Mouse (Mus musculus) MEL-GATA-1-ER (cell line): ENCODE measurements around the gene Hs3st2.

Source experiments
- DNase-seq: peaks from one replicate; pipeline ENCODE4 v3.0.0-alpha.2; 2012; ENCODE audit warnings: low read depth; ENCODE audit errors: extremely low read depth

The Hs3st2 gene

GRCm38 (mm10) chr7:121458075-121458474 lies 66.4 kb downstream of the Hs3st2 start:
- no peak for DNase-seq

- DNase-seq = no peak
Observed at GRCm38 (mm10) chr7:121460626-121461025, 69.0 kb downstream of the Hs3st2 start.

- DNase-seq = no peak
Observed at GRCm38 (mm10) chr7:121464441-121464840, 72.8 kb downstream of the Hs3st2 start.

GRCm38 (mm10) chr7:121465111-121465510 lies 73.5 kb downstream of the Hs3st2 start:
- no peak for DNase-seq

- DNase-seq = no peak
Observed at GRCm38 (mm10) chr7:121466331-121466730, 74.7 kb downstream of the Hs3st2 start.

- DNase-seq = no peak
Observed at GRCm38 (mm10) chr7:121469435-121469834, 77.8 kb downstream of the Hs3st2 start.

- no peak for DNase-seq
Observed at GRCm38 (mm10) chr7:121478302-121478701, 86.6 kb downstream of the Hs3st2 start.

GRCm38 (mm10) chr7:121480106-121480505 lies 88.4 kb downstream of the Hs3st2 start:
- DNase-seq = no peak

- no peak for DNase-seq
Observed at GRCm38 (mm10) chr7:121484590-121484989, 92.9 kb downstream of the Hs3st2 start.

GRCm38 (mm10) chr7:121485266-121485665 lies 93.6 kb downstream of the Hs3st2 start:
- DNase-seq = no peak

- no peak for DNase-seq
Observed at GRCm38 (mm10) chr7:121487291-121487690, 95.6 kb downstream of the Hs3st2 start.

- DNase-seq = no peak
Observed at GRCm38 (mm10) chr7:121489401-121489800, 97.7 kb downstream of the Hs3st2 start.

- DNase-seq = no peak
Observed at GRCm38 (mm10) chr7:121491455-121492005, 99.9 kb downstream of the Hs3st2 start.

- DNase-seq = no peak
Observed at GRCm38 (mm10) chr7:121500516-121500915, 108.9 kb downstream of the Hs3st2 start.

- DNase-seq = no peak
Observed at GRCm38 (mm10) chr7:121501666-121502065, 110.0 kb downstream of the Hs3st2 start.

GRCm38 (mm10) chr7:121516727-121517126 lies 125.1 kb downstream of the Hs3st2 start:
- DNase-seq = no peak

GRCm38 (mm10) chr7:121517165-121517591 lies 125.5 kb downstream of the Hs3st2 start:
- DNase-seq = no peak

- no peak for DNase-seq
Observed at GRCm38 (mm10) chr7:121522125-121522524, 130.5 kb downstream of the Hs3st2 start.

- DNase-seq = no peak
Observed at GRCm38 (mm10) chr7:121529023-121529422, 137.4 kb downstream of the Hs3st2 start.

- DNase-seq = no peak
Observed at GRCm38 (mm10) chr7:121533639-121534038, 142.0 kb downstream of the Hs3st2 start.

- no peak for DNase-seq
Observed at GRCm38 (mm10) chr7:121534386-121534785, 142.7 kb downstream of the Hs3st2 start.

- no peak for DNase-seq
Observed at GRCm38 (mm10) chr7:121535987-121536386, 144.3 kb downstream of the Hs3st2 start.

- no peak for DNase-seq
Observed at GRCm38 (mm10) chr7:121539405-121540275, 148.0 kb downstream of the Hs3st2 start.
